Mouse (Mus musculus): ENCODE measurements around the gene Vinac1. TPM values are rescaled to one million over a fixed set of nuclear protein-coding genes. Genes with fewer than 3 reads are reported as not detected.
"Not testable (repeated sequence)": the region's sequence is repeated elsewhere in the genome, so short reads cannot be mapped to it uniquely, and the experiment has no call there.

Vinac1 gene
- polyA plus RNA-seq, 1 experiment from 2014 or later: 0.22 TPM

- WGBS: 69% methylated on average over 9 of the region's 9 CpGs
- Histone ChIP-seq H3K4me1 (ENCODE audit: control insufficient read depth, insufficient read depth, low read length) (no peaks in the 10 kb centered on the region), H3K36me3 (ENCODE audit: control insufficient read depth, insufficient read depth, low read length) (no peaks in the 10 kb centered on the region), H3K27me3 (ENCODE audit: control insufficient read depth, insufficient read depth, low read length) (no peaks in the 10 kb centered on the region), H3K9ac (replicated peaks; ENCODE audit: low read depth, low read length) (no peak overlapping the region), H3K4me3 (ENCODE audit: low read depth, low read length) (no peak overlapping the region), H3K9me3 (ENCODE audit: control insufficient read depth, low read depth, low read length) (no peaks in the 10 kb centered on the region), H3K4me2 (replicated peaks; ENCODE audit: low read depth, low read length) (no peak overlapping the region), H3K27ac (ENCODE audit: low read length) (no peak overlapping the region)
- no peak for ATAC-seq (ENCODE audit: insufficient number of reproducible peaks, insufficient read depth, low FRiP score, low read depth)
These were observed 23.2 kb downstream of the Vinac1 start for GRCm38 (mm10) chr2:129024820-129025219.

- no peaks in the 10 kb centered on the region for H3K4me1 ChIP-seq (ENCODE audit: control insufficient read depth, insufficient read depth, low read length)
- H3K27me3 ChIP-seq (ENCODE audit: control insufficient read depth, insufficient read depth, low read length): no peaks in the 10 kb centered on the region
- WGBS: 39% methylated on average over 2 of the region's 2 CpGs
- no peak overlapping the region for H3K27ac ChIP-seq (ENCODE audit: low read length)
- no peak overlapping the region for H3K4me3 ChIP-seq (ENCODE audit: low read depth, low read length)
- no peaks in the 10 kb centered on the region for H3K9me3 ChIP-seq (ENCODE audit: control insufficient read depth, low read depth, low read length)
- H3K9ac ChIP-seq (replicated peaks; ENCODE audit: low read depth, low read length): no peak overlapping the region
- 0 out of 2 replicates have a peak, but pooled peaks cover 3% of the 10 kb centered on the region for H3K36me3 ChIP-seq (ENCODE audit: control insufficient read depth, insufficient read depth, low read length)
- ATAC-seq (ENCODE audit: insufficient number of reproducible peaks, insufficient read depth, low FRiP score, low read depth): no peak
- H3K4me2 ChIP-seq (replicated peaks; ENCODE audit: low read depth, low read length): no peak overlapping the region
These were observed 27.9 kb downstream of the Vinac1 start for GRCm38 (mm10) chr2:129020106-129020505.

GRCm38 (mm10) chr2:129008867-129009266 lies 39.1 kb downstream of the Vinac1 start:
- not testable (repeated sequence) for H3K4me2 ChIP-seq (replicated peaks; ENCODE audit: low read depth, low read length); H3K36me3 ChIP-seq (ENCODE audit: control insufficient read depth, insufficient read depth, low read length); H3K9ac ChIP-seq (replicated peaks; ENCODE audit: low read depth, low read length); H3K27ac ChIP-seq (ENCODE audit: low read length); H3K4me1 ChIP-seq (ENCODE audit: control insufficient read depth, insufficient read depth, low read length); H3K9me3 ChIP-seq (ENCODE audit: control insufficient read depth, low read depth, low read length); ATAC-seq (ENCODE audit: insufficient number of reproducible peaks, insufficient read depth, low FRiP score, low read depth); H3K27me3 ChIP-seq (ENCODE audit: control insufficient read depth, insufficient read depth, low read length); H3K4me3 ChIP-seq (ENCODE audit: low read depth, low read length)
- 87% methylated on average over 2 of the region's 2 CpGs for WGBS

- no peaks in the 10 kb centered on the region for H3K9me3 ChIP-seq (ENCODE audit: control insufficient read depth, low read depth, low read length)
- H3K4me2 ChIP-seq (replicated peaks; ENCODE audit: low read depth, low read length): no peak overlapping the region
- H3K4me3 ChIP-seq (ENCODE audit: low read depth, low read length): no peak overlapping the region
- no peak for ATAC-seq (ENCODE audit: insufficient number of reproducible peaks, insufficient read depth, low FRiP score, low read depth)
- H3K27me3 ChIP-seq (ENCODE audit: control insufficient read depth, insufficient read depth, low read length): no peaks in the 10 kb centered on the region
- 64% methylated on average over 4 of the region's 4 CpGs for WGBS
- no peak overlapping the region for H3K9ac ChIP-seq (replicated peaks; ENCODE audit: low read depth, low read length)
- no peaks in the 10 kb centered on the region for H3K36me3 ChIP-seq (ENCODE audit: control insufficient read depth, insufficient read depth, low read length)
- H3K27ac ChIP-seq (ENCODE audit: low read length): no peak overlapping the region
- H3K4me1 ChIP-seq (ENCODE audit: control insufficient read depth, insufficient read depth, low read length): no peaks in the 10 kb centered on the region
These were observed 41.7 kb downstream of the Vinac1 start for GRCm38 (mm10) chr2:129006194-129006749.

GRCm38 (mm10) chr2:129004872-129005271 lies 43.1 kb downstream of the Vinac1 start:
- Histone ChIP-seq H3K4me1 (ENCODE audit: control insufficient read depth, insufficient read depth, low read length) (no peaks in the 10 kb centered on the region), H3K9ac (replicated peaks; ENCODE audit: low read depth, low read length) (no peak overlapping the region), H3K27ac (ENCODE audit: low read length) (no peak overlapping the region), H3K27me3 (ENCODE audit: control insufficient read depth, insufficient read depth, low read length) (no peaks in the 10 kb centered on the region), H3K36me3 (ENCODE audit: control insufficient read depth, insufficient read depth, low read length) (no peaks in the 10 kb centered on the region), H3K9me3 (ENCODE audit: control insufficient read depth, low read depth, low read length) (no peaks in the 10 kb centered on the region), H3K4me3 (ENCODE audit: low read depth, low read length) (no peak overlapping the region), H3K4me2 (replicated peaks; ENCODE audit: low read depth, low read length) (no peak overlapping the region)
- ATAC-seq (ENCODE audit: insufficient number of reproducible peaks, insufficient read depth, low FRiP score, low read depth): no peak

- H3K27ac ChIP-seq (ENCODE audit: low read length): no peak overlapping the region
- H3K36me3 ChIP-seq (ENCODE audit: control insufficient read depth, insufficient read depth, low read length): no peaks in the 10 kb centered on the region
- 78% methylated on average over 3 of the region's 3 CpGs for WGBS
- H3K4me3 ChIP-seq (ENCODE audit: low read depth, low read length): no peak overlapping the region
- H3K9ac ChIP-seq (replicated peaks; ENCODE audit: low read depth, low read length): no peak overlapping the region
- H3K9me3 ChIP-seq (ENCODE audit: control insufficient read depth, low read depth, low read length): no peaks in the 10 kb centered on the region
- H3K4me2 ChIP-seq (replicated peaks; ENCODE audit: low read depth, low read length): no peak overlapping the region
- H3K4me1 ChIP-seq (ENCODE audit: control insufficient read depth, insufficient read depth, low read length): no peaks in the 10 kb centered on the region
- ATAC-seq (ENCODE audit: insufficient number of reproducible peaks, insufficient read depth, low FRiP score, low read depth): no peak
- H3K27me3 ChIP-seq (ENCODE audit: control insufficient read depth, insufficient read depth, low read length): no peaks in the 10 kb centered on the region
These were observed 63.2 kb downstream of the Vinac1 start for GRCm38 (mm10) chr2:128984746-128985145.

GRCm38 (mm10) chr2:128975572-128975971 lies 72.4 kb downstream of the Vinac1 start:
- Histone ChIP-seq H3K27ac (ENCODE audit: low read length) (no peak overlapping the region), H3K36me3 (ENCODE audit: control insufficient read depth, insufficient read depth, low read length) (no peaks in the 10 kb centered on the region), H3K9me3 (ENCODE audit: control insufficient read depth, low read depth, low read length) (no peaks in the 10 kb centered on the region), H3K4me3 (ENCODE audit: low read depth, low read length) (no peak overlapping the region), H3K27me3 (ENCODE audit: control insufficient read depth, insufficient read depth, low read length) (no peaks in the 10 kb centered on the region), H3K4me1 (ENCODE audit: control insufficient read depth, insufficient read depth, low read length) (no peaks in the 10 kb centered on the region), H3K9ac (replicated peaks; ENCODE audit: low read depth, low read length) (no peak overlapping the region), H3K4me2 (replicated peaks; ENCODE audit: low read depth, low read length) (no peak overlapping the region)
- 55% methylated on average over 4 of the region's 4 CpGs for WGBS
- no peak for ATAC-seq (ENCODE audit: insufficient number of reproducible peaks, insufficient read depth, low FRiP score, low read depth)

Other genes with a start within 250 kb of the Vinac1 start
- 37.5 and 38.0 TPM in 2 replicates for gene Tmem87b, start 230.1 kb downstream of the Vinac1 start, polyA plus RNA-seq (2014; fragmentation: Nextera tagmentation; extraction: Ambion mirVana)
- 2.9 and 3.4 TPM in 2 replicates for gene Fbln7, start 185.2 kb downstream of the Vinac1 start, polyA plus RNA-seq (2014; fragmentation: Nextera tagmentation; extraction: Ambion mirVana)
- gene Zc3h8, start 104.1 kb downstream of the Vinac1 start, polyA plus RNA-seq (2014; fragmentation: Nextera tagmentation; extraction: Ambion mirVana): 8.1 and 9.0 TPM in 2 replicates
- 2.6 TPM in 2 replicates for gene Zc3h6, start 80.8 kb downstream of the Vinac1 start, polyA plus RNA-seq (2014; fragmentation: Nextera tagmentation; extraction: Ambion mirVana)
- gene Gm10762, start 80.4 kb downstream of the Vinac1 start, polyA plus RNA-seq (2014; fragmentation: Nextera tagmentation; extraction: Ambion mirVana): 15.6 and 18.1 TPM in 2 replicates
- gene Ttl, start 17.8 kb upstream of the Vinac1 start, polyA plus RNA-seq (2014; fragmentation: Nextera tagmentation; extraction: Ambion mirVana): 22.2 and 24.8 TPM in 2 replicates
- 22.4 and 26.8 TPM in 2 replicates for gene Polr1b, start 52.8 kb upstream of the Vinac1 start, polyA plus RNA-seq (2014; fragmentation: Nextera tagmentation; extraction: Ambion mirVana)
- 26.0 and 26.7 TPM in 2 replicates for gene Chchd5, start 81.5 kb upstream of the Vinac1 start, polyA plus RNA-seq (2014; fragmentation: Nextera tagmentation; extraction: Ambion mirVana)
- 34.4 and 35.6 TPM in 2 replicates for gene Slc20a1, start 150.6 kb upstream of the Vinac1 start, polyA plus RNA-seq (2014; fragmentation: Nextera tagmentation; extraction: Ambion mirVana)
- 56.8 and 62.2 TPM in 2 replicates for gene Ckap2l, start 249.0 kb upstream of the Vinac1 start, polyA plus RNA-seq (2014; fragmentation: Nextera tagmentation; extraction: Ambion mirVana)